Mouse (Mus musculus) kidney, postnatal 14 days (tissue): ENCODE measurements at regions not wholly inside any gene's neighbourhood (a gene's known extent, or its start where the extent isn't known, plus 50 kb on each side); places are given as distances from the start of the nearest gene placed in this dataset.

Experiments used
- DNase-seq: peaks from one replicate; pipeline ENCODE4 v3.0.0; 2022; ENCODE audit warnings: mixed read lengths

GRCm38 (mm10) chr3:19747361-19747760, 118.9 kb upstream of the 1700064H15Rik start:
- DNase-seq, result no peak

GRCm38 (mm10) chr3:19751946-19752345, 123.5 kb upstream of the 1700064H15Rik start:
- DNase-seq, result no peak

DNA sequence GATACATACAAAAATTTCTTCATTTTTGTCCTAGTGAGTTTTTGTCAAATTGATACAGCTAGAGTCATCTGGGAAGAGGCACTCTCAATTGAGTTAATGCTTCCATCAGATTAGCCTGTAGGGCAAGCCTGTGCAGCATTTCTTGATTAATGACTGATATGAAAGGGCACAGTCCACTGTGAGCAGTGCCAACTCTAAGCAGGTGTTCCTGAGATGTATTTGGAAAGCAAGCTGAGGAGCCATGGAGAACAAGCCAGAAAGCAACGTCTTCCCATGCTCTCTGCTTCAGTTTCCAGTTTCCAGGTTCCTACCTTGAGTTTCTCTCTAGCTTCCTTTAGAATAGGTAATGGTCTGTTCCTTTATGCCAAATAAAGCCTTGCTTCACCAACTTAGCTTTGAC, 125.5 kb upstream of the 1700064H15Rik start:
- no peak for DNase-seq

DNA sequence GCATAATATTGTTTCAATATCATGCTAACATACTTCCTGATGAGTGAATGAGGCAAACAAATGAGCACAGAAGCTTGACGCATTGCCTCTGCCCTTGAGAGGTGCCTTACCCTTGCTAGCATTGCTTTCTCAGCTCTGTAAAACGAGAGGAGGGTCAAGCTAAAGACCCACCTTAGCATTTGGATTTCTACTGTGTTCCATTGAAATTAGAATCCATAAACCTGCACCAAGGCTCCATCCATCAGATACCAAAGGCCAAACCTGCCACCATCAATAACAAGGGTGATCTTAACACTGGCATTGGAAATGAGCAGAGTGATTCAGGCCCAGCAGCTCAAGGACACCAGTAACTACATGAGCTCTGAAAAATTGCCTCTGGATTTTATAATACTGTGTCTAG, 126.2 kb upstream of the 1700064H15Rik start:
- no peak for DNase-seq

GRCm38 (mm10) chr3:19755136-19755535, 126.7 kb upstream of the 1700064H15Rik start:
- DNase-seq, result no peak

GRCm38 (mm10) chr3:19798543-19799106, 158.2 kb upstream of the Cp start:
- no peak for DNase-seq

DNA sequence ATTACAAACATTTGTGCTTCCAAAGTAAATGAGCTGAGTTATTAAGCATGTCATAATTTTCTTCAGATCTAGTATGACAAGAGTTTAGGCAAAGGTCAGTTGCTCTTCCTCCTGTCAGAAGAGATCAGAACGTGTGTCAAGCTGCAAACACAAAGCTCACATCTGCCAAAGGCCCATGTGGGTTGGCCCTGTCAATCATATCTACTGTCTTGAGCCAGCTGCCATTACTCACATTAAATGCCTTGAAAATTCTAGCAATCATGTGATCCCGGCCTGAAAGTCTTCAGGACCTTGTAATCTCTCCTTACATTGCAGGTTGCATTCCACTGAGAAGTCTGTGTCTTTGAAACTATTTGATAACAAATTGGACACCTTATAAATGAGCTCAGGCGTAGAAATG, 146.8 kb upstream of the Cp start:
- peak; percentile 15 for DNase-seq

DNA sequence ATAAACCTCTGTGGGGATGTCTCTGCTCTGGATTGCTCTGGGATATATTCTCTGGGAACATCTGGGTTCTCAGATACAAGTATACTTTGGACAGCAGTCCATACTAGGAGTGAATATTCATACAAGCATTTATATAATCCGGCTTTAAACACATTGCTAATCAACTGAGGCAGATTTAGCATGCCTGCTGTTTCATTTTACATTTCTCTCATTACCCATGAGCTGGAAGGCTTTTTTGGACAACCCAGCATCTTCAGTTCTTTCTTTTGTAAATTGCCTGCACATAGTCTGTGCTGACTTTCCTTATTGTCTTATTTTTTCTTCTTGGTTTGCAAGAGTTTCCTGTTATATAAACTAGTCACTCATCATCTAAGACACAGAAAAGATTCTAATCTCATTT, 131.9 kb upstream of the Cp start:
- DNase-seq, result no peak

GRCm38 (mm10) chr3:19828518-19829246, 128.2 kb upstream of the Cp start:
- DNase-seq, result no peak

DNA sequence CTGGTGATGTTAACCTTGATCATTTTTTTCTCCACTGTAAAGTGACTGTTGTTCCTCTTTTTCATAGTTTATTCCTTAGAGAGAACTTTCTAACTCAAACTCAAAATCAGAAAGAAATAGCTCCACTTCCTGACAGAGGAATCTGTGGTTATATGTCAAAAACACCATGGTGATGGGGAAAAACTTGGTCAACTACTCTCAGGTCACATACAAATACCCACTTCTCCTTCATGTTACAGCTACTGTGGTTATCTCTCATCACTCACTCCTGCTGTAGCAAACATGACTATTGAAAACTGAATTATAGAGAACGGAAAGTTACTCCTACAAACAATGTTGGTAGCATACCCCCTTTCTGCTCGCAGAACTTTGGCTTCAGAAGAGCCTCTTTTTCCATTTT, 127.1 kb upstream of the Cp start:
- DNase-seq, result no peak

- DNase-seq, result no peak
These were observed 108.7 kb upstream of the Cp start for GRCm38 (mm10) chr3:19848031-19848735.

DNA sequence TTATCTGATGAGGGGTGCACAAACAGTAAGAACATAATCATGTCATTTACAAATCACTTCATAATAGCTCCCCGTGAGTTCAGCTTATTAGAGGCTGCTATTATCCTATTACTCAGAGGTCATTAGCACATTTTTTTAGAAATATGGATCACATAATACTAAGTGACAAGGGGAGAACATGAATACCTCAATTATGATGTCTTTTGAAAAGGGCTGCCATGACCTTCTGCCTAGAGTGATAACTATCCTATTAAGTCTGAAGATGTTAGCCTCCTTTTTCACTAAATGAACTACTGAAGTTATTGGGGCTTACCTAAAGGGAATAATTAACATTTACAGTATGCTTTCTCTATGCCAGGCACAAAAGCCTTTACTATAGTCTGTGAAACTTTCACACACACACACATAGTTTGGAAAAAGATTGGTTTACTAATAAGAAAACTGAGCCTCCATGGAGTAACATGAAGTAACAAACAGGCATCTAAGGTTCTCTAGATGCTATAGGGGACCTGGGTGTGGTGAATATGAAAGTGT, 108.1 kb upstream of the Cp start:
- no peak for DNase-seq

DNA sequence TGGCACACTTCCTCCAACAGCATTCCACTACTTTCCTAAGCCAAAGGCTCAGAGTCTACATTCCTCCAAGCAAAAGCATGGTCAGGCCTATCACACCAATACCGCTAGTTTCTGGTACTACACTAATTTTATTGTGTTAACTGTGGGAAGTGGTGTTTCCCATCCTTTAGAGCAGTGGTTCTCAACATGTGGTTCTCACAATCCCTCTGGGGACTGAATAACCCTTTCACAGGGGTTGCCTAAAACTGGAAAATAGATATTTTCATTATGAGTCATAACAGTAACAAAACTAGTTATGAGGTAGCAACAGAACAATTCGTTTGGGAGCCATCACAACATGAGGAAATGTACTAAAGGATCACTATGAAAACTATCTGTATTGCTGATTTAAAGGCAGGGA, 74.2 kb upstream of the Cp start:
- no peak for DNase-seq

- no peak for DNase-seq
These were observed 68.4 kb upstream of the Cp start for GRCm38 (mm10) chr3:19888405-19888804.

DNA sequence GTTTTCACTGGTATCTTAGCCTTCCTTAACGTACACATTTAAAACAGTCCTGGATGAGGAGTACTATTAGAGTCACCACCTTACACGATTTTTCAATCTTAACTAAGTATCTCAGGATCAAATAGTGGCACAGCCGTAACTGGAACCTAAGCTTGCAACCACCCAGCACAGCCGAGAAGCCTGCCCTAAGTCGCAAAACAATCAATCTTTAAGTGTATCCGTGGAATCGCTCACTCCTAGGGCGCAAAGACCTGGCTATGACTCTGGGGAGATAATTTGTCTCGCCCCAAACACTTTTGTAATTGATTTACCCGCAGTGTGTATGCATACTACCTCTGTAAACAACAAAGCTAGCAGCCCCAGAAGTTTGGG, 62.6 kb upstream of the Cp start:
- DNase-seq, result no peak

- DNase-seq, result peak; percentile 97
These were observed 62.0 kb upstream of the Cp start for GRCm38 (mm10) chr3:19894630-19895578.

GRCm38 (mm10) chr3:19895755-19896154, 61.1 kb upstream of the Cp start:
- DNase-seq, result no peak

GRCm38 (mm10) chr3:19897140-19897539, 59.7 kb upstream of the Cp start:
- no peak for DNase-seq

GRCm38 (mm10) chr3:19902226-19902625, 54.6 kb upstream of the Cp start:
- no peak for DNase-seq

- DNase-seq, result peak; percentile 58
These were observed 52.2 kb upstream of the Cp start for GRCm38 (mm10) chr3:19904446-19905275.
